Mouse (Mus musculus) lung, embryonic 16.5 days (tissue): Measurements from ENCODE around the gene Lgals8. TPM values are rescaled to one million over a fixed set of nuclear protein-coding genes. Genes with fewer than 3 reads are reported as not detected.

ENCODE experiments used
- ATAC-seq: fragments of 200-750 bp; cut with Nextera tagmentation; 2 replicates; pipeline ENCODE4 v1.8.0; 2017; ENCODE audit warnings: low read depth, mild to moderate bottlenecking, moderate library complexity
- H3K27ac ChIP-seq: fragments of 300-500 bp; sonication (generic); 2 replicates; pipeline ENCODE4 v1.5.1; 2014; ENCODE audit warnings: mild to moderate bottlenecking, control low read depth, low read length
- H3K27me3 ChIP-seq: fragments of 300-500 bp; sonication (generic); 2 replicates; pipeline ENCODE4 v1.6.1; 2014; ENCODE audit warnings: low read depth, low read length, mixed read lengths; ENCODE audit not compliant: control insufficient read depth, insufficient read depth
- H3K36me3 ChIP-seq: fragments of 300-500 bp; sonication (generic); 2 replicates; pipeline ENCODE4 v1.6.1; 2014; ENCODE audit warnings: low read length; ENCODE audit not compliant: control insufficient read depth, insufficient read depth
- H3K4me1 ChIP-seq: fragments of 300-500 bp; sonication (generic); replicated peaks from 2 replicates; pipeline ENCODE4 v1.6.1; 2014; ENCODE audit warnings: low read length, mixed read lengths; ENCODE audit not compliant: control insufficient read depth, insufficient read depth
- H3K4me2 ChIP-seq: fragments of 300-500 bp; sonication (generic); 2 replicates; pipeline ENCODE4 v1.6.1; 2014; ENCODE audit warnings: low read depth, low read length, control low read depth
- H3K4me3 ChIP-seq: fragments of 300-500 bp; sonication (generic); 2 replicates; pipeline ENCODE4 v1.5.1; 2014; ENCODE audit warnings: mild to moderate bottlenecking, low read length, control low read depth
- H3K9ac ChIP-seq: fragments of 300-500 bp; sonication (generic); 2 replicates; pipeline ENCODE4 v1.6.1; 2014; ENCODE audit warnings: low read length, control low read depth
- H3K9me3 ChIP-seq: fragments of 300-500 bp; sonication (generic); 2 replicates; pipeline ENCODE4 v1.6.1; 2016; ENCODE audit warnings: low read length; ENCODE audit not compliant: control insufficient read depth
- WGBS: fragments of 180-500 bp; shearing (Covaris S2); extraction: QIAGEN DNeasy Blood & Tissue Kit; methylation state at CpG from one replicate; pipeline ENCODE4 v1.1.7; 2014; 5-methylcytosine and 5-hydroxymethylcytosine counted together
- polyA plus RNA-seq: library from polyadenylated mRNA; unstranded; fragments of >200 nt; fragmentation: Nextera tagmentation; extraction: Ambion mirVana; gene quantifications from 2 replicates; pipeline ENCODE4 v1.2.1, GENCODE M21; 2015

Lgals8 gene
- polyA plus RNA-seq, 1 experiment from 2014 or later: 31.5 TPM

GRCm38 (mm10) chr13:12494750-12495149 lies 30.0 kb upstream of the Lgals8 start:
- no peak for ATAC-seq
- H3K9me3 ChIP-seq: no peaks in the 10 kb centered on the region
- no peak overlapping the region for H3K4me3 ChIP-seq
- H3K27ac ChIP-seq: no peak overlapping the region
- no peaks in the 10 kb centered on the region for H3K27me3 ChIP-seq
- H3K9ac ChIP-seq: no peak overlapping the region
- WGBS: 89% methylated on average over 9 of the region's 9 CpGs
- H3K4me2 ChIP-seq: no peak overlapping the region
- no peaks in the 10 kb centered on the region for H3K36me3 ChIP-seq
- H3K4me1 ChIP-seq: no peaks in the 10 kb centered on the region

- Histone ChIP-seq H3K4me2 (no peak overlapping the region), H3K9me3 (no peaks in the 10 kb centered on the region), H3K4me1 (no peaks in the 10 kb centered on the region), H3K27ac (no peak overlapping the region), H3K4me3 (no peak overlapping the region), H3K27me3 (no peaks in the 10 kb centered on the region), H3K9ac (no peak overlapping the region), H3K36me3 (no peaks in the 10 kb centered on the region)
- no peak for ATAC-seq
- 88% methylated on average over 3 of the region's 3 CpGs for WGBS
Observed at GRCm38 (mm10) chr13:12492515-12492914, 27.8 kb upstream of the Lgals8 start.

- no peak for ATAC-seq
- no peak overlapping the region for H3K27ac ChIP-seq
- no peaks in the 10 kb centered on the region for H3K9me3 ChIP-seq
- no peak overlapping the region for H3K4me3 ChIP-seq
- no peaks in the 10 kb centered on the region for H3K4me1 ChIP-seq
- H3K36me3 ChIP-seq: no peaks in the 10 kb centered on the region
- H3K27me3 ChIP-seq: no peaks in the 10 kb centered on the region
- H3K4me2 ChIP-seq: no peak overlapping the region
- WGBS: 82% methylated on average over 7 of the region's 7 CpGs
- no peak overlapping the region for H3K9ac ChIP-seq
Observed at GRCm38 (mm10) chr13:12485640-12486039, 20.9 kb upstream of the Lgals8 start.

- Histone ChIP-seq H3K9me3 (no peaks in the 10 kb centered on the region), H3K4me3 (no peak overlapping the region), H3K27me3 (no peaks in the 10 kb centered on the region), H3K4me2 (no peak overlapping the region), H3K27ac (no peak overlapping the region), H3K9ac (no peak overlapping the region), H3K36me3 (no peaks in the 10 kb centered on the region), H3K4me1 (no peaks in the 10 kb centered on the region)
- no peak for ATAC-seq
- whole genome bisulfite sequencing: 52% methylated on average over 2 of the region's 2 CpGs
Observed at GRCm38 (mm10) chr13:12485197-12485596, 20.5 kb upstream of the Lgals8 start.

- Histone ChIP-seq H3K27me3 (no peaks in the 10 kb centered on the region), H3K4me3 (no peak overlapping the region), H3K36me3 (no peaks in the 10 kb centered on the region), H3K4me1 (no peaks in the 10 kb centered on the region), H3K9me3 (no peaks in the 10 kb centered on the region), H3K4me2 (no peak overlapping the region), H3K9ac (no peak overlapping the region), H3K27ac (no peak overlapping the region)
- 64% methylated on average over 6 of the region's 6 CpGs for WGBS
- ATAC-seq: no peak
Observed at GRCm38 (mm10) chr13:12479802-12480201, 15.1 kb upstream of the Lgals8 start.

GRCm38 (mm10) chr13:12478301-12478700 lies 13.6 kb upstream of the Lgals8 start:
- no peak overlapping the region for H3K9ac ChIP-seq
- no peak overlapping the region for H3K4me2 ChIP-seq
- no peaks in the 10 kb centered on the region for H3K27me3 ChIP-seq
- H3K27ac ChIP-seq: no peak overlapping the region
- no peak for ATAC-seq
- H3K36me3 ChIP-seq: no peaks in the 10 kb centered on the region
- 75% methylated on average over 15 of the region's 15 CpGs for WGBS
- no peaks in the 10 kb centered on the region for H3K4me1 ChIP-seq
- H3K9me3 ChIP-seq: no peaks in the 10 kb centered on the region
- H3K4me3 ChIP-seq: no peak overlapping the region

- Histone ChIP-seq H3K36me3 (no peaks in the 10 kb centered on the region), H3K9me3 (no peaks in the 10 kb centered on the region), H3K4me1 (no peaks in the 10 kb centered on the region), H3K27me3 (no peaks in the 10 kb centered on the region; the same call in 1 of the 2 replicates), H3K27ac (no peak overlapping the region), H3K9ac (no peak overlapping the region), H3K4me2 (no peak overlapping the region), H3K4me3 (no peak overlapping the region)
- 90% methylated on average over 4 of the region's 4 CpGs for WGBS
- ATAC-seq: no peak
Observed at GRCm38 (mm10) chr13:12476886-12477285, 12.1 kb upstream of the Lgals8 start.

GRCm38 (mm10) chr13:12475239-12475638 lies 10.5 kb upstream of the Lgals8 start:
- H3K4me3 ChIP-seq: no peak overlapping the region
- no peaks in the 10 kb centered on the region for H3K4me1 ChIP-seq
- H3K27me3 ChIP-seq: no peaks in the 10 kb centered on the region; the same call in 1 of the 2 replicates
- no peaks in the 10 kb centered on the region for H3K36me3 ChIP-seq
- no peak overlapping the region for H3K9ac ChIP-seq
- H3K9me3 ChIP-seq: no peaks in the 10 kb centered on the region
- H3K27ac ChIP-seq: no peak overlapping the region
- H3K4me2 ChIP-seq: no peak overlapping the region
- peak; percentile 89 for ATAC-seq
- WGBS: 48% methylated on average over 6 of the region's 6 CpGs

GRCm38 (mm10) chr13:12473724-12474378 lies 9.1 kb upstream of the Lgals8 start:
- H3K4me2 ChIP-seq: no peak overlapping the region
- 34% methylated on average over 8 of the region's 8 CpGs for WGBS
- peak; percentile 35 for ATAC-seq
- no peaks in the 10 kb centered on the region; the same call in 1 of the 2 replicates for H3K27me3 ChIP-seq
- H3K4me3 ChIP-seq: no peak overlapping the region
- H3K36me3 ChIP-seq: no peaks in the 10 kb centered on the region
- no peaks in the 10 kb centered on the region for H3K4me1 ChIP-seq
- H3K27ac ChIP-seq: no peak overlapping the region
- H3K9me3 ChIP-seq: no peaks in the 10 kb centered on the region
- H3K9ac ChIP-seq: no peak overlapping the region

GRCm38 (mm10) chr13:12468488-12468887 lies 3.7 kb upstream of the Lgals8 start:
- no peak for ATAC-seq
- H3K4me2 ChIP-seq: no peak overlapping the region
- no peaks in the 10 kb centered on the region for H3K4me1 ChIP-seq
- WGBS: 79% methylated on average over 1 of the region's 1 CpGs
- no peak overlapping the region for H3K27ac ChIP-seq
- no peak overlapping the region for H3K4me3 ChIP-seq
- H3K36me3 ChIP-seq: no peaks in the 10 kb centered on the region
- no peaks in the 10 kb centered on the region for H3K9me3 ChIP-seq
- H3K27me3 ChIP-seq: no peaks in the 10 kb centered on the region; the same call in 1 of the 2 replicates
- H3K9ac ChIP-seq: no peak overlapping the region
